Mouse (Mus musculus): Measurements from ENCODE around the gene Nlrp1a. TPM values are rescaled to one million over a fixed set of nuclear protein-coding genes. Genes with fewer than 3 reads are reported as not detected.

Gene Nlrp1a
- polyA plus RNA-seq, 1 experiment from 2014 or later, result 0.09 TPM

Other genes starting within 250 kb of the Nlrp1a start
- 128 and 131 TPM in 2 replicates for gene Nup88, start 174.7 kb downstream of the Nlrp1a start, polyA plus RNA-seq (2015; fragmentation: Nextera tagmentation; extraction: Ambion mirVana)
- gene Rpain, start 174.5 kb downstream of the Nlrp1a start, polyA plus RNA-seq (2015; fragmentation: Nextera tagmentation; extraction: Ambion mirVana), result 68.3 and 76.2 TPM in 2 replicates
- gene C1qbp, start 161.7 kb downstream of the Nlrp1a start, polyA plus RNA-seq (2015; fragmentation: Nextera tagmentation; extraction: Ambion mirVana), result 286 and 311 TPM in 2 replicates
- 22.1 and 22.9 TPM in 2 replicates for gene Dhx33, start 140.3 kb downstream of the Nlrp1a start, polyA plus RNA-seq (2015; fragmentation: Nextera tagmentation; extraction: Ambion mirVana)
- gene Mis12, start 125.1 kb downstream of the Nlrp1a start, polyA plus RNA-seq (2015; fragmentation: Nextera tagmentation; extraction: Ambion mirVana), result 41.1 and 43.8 TPM in 2 replicates
- gene Derl2, start 124.9 kb downstream of the Nlrp1a start, polyA plus RNA-seq (2015; fragmentation: Nextera tagmentation; extraction: Ambion mirVana), result 47.6 and 48.1 TPM in 2 replicates
- gene 6330403K07Rik, start 111.2 kb downstream of the Nlrp1a start, polyA plus RNA-seq (2015; fragmentation: Nextera tagmentation; extraction: Ambion mirVana), result 57.7 and 69.4 TPM in 2 replicates
- gene Nlrp1b, start 86.0 kb upstream of the Nlrp1a start, polyA plus RNA-seq (2015; fragmentation: Nextera tagmentation; extraction: Ambion mirVana), result not detected in 2 replicates

Data from kidney, embryonic 15.5 days (tissue).